Mouse (Mus musculus) kidney, adult 2 months (tissue): ENCODE data around the gene Aldh18a1. TPM values are rescaled to one million over a fixed set of nuclear protein-coding genes. Genes with fewer than 3 reads are reported as not detected.
A peak's percentile ranks its signal among the peaks of the same experiment; 100 is the strongest.
"Not testable (repeated sequence)": the region's sequence is repeated elsewhere in the genome, so short reads cannot be mapped to it uniquely, and the experiment has no call there.

Source experiments
- DNase-seq: peaks from one replicate; pipeline ENCODE4 v3.0.0; 2021
- H3K27ac ChIP-seq: fragments of 200-500 bp; 2 replicates; pipeline ENCODE4 v1.5.1; 2012; ENCODE audit warnings: low read depth, low read length, control low read depth, inconsistent platforms; ENCODE audit not compliant: insufficient read depth
- H3K27me3 ChIP-seq: fragments of 200-500 bp; replicated peaks from 2 replicates; pipeline ENCODE4 v1.6.1; 2012; ENCODE audit warnings: mild to moderate bottlenecking, moderate library complexity, low read length, inconsistent platforms; ENCODE audit not compliant: control insufficient read depth, insufficient read depth
- H3K36me3 ChIP-seq: fragments of 200-500 bp; 2 replicates; pipeline ENCODE4 v1.6.1; 2012; ENCODE audit warnings: mild to moderate bottlenecking, moderate library complexity, low read length, inconsistent platforms; ENCODE audit not compliant: control insufficient read depth, insufficient read depth
- H3K4me1 ChIP-seq: fragments of 200-500 bp; 2 replicates; pipeline ENCODE4 v1.6.1; 2011; ENCODE audit warnings: low read length; ENCODE audit not compliant: control insufficient read depth, insufficient read depth
- H3K4me3 ChIP-seq: fragments of 200-500 bp; 2 replicates; pipeline ENCODE4 v1.5.1; 2011; ENCODE audit warnings: mild to moderate bottlenecking, low read depth, low read length, control low read depth; ENCODE audit not compliant: insufficient read depth
- CTCF ChIP-seq: fragments of 200-500 bp; conservative IDR thresholded peaks from 2 replicates; pipeline ENCODE4 v1.5.1; 2011; ENCODE audit warnings: low read depth, mild to moderate bottlenecking, control low read depth, low read length, moderate library complexity, mixed read lengths; ENCODE audit not compliant: insufficient read depth, insufficient read length
- POLR2A ChIP-seq: fragments of 200-500 bp; IDR thresholded peaks from one replicate; pipeline ENCODE4 v1.6.1; 2011; ENCODE audit warnings: low read depth, low read length, control low read depth
- WGBS: fragments of 180-500 bp; shearing (Covaris S2); methylation state at CpG from one replicate; pipeline ENCODE4 v1.1.7; 2018; 5-methylcytosine and 5-hydroxymethylcytosine counted together
- polyA plus RNA-seq: library from polyadenylated mRNA; depleted of rRNA; stranded (reverse); fragments of >200 nt; gene quantifications from 2 replicates; pipeline ENCODE4 v1.2.3, GENCODE M21; 2012

The Aldh18a1 gene
- polyA plus RNA-seq, 1 experiment = 3.5 TPM

DNA sequence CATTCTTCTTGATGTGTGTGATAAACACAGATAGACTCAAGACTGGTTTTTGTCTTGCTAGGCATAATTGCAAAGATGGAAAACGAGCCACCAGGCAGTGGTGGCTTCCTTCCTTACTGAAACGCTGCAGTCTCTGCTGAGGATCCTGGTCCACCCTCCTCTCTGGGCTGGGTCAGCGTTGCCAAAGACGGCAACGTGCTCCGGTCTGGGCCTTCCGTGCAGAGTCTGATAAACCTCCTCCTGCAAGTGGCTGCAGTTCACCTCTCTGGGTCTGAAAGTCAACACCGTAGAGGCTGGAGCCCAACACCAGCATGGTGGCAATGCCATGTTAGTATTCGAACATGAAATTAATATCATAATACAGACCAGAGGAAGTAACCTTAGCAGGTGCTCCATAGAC, 16.9 kb upstream of the Aldh18a1 start:
- no peaks in the 10 kb centered on the region for H3K27me3 ChIP-seq
- WGBS = 93% methylated on average over 9 of the region's 9 CpGs
- no peak overlapping the region for H3K27ac ChIP-seq
- no peak overlapping the region for H3K4me3 ChIP-seq
- TF ChIP-seq CTCF (no peak), POLR2A (no peak)
- H3K4me1 ChIP-seq = no peaks in the 10 kb centered on the region
- DNase-seq = no peak
- peaks cover 3% of the 10 kb centered on the region; the same call in 1 of the 2 replicates for H3K36me3 ChIP-seq

DNA sequence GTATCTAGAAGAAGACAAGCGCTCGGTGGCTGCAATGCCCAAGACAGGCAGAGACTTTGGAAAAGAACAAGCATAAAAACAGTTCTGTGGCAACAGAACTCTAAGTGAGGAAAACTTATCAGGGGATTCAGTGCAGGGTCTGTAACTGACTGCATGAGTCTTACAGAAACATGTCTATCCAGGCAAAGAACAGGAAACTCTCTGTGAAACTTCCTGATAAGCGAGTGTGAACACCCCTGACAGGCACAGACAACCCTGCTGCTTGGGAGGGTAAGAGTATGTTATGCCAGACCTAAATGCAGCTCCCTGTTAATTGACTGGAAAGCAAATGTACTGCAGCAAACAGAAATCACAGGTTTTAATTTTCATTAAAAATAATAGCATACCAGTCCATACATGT, 13.6 kb upstream of the Aldh18a1 start:
- no peak overlapping the region for H3K4me3 ChIP-seq
- DNase-seq = no peak
- 91% methylated on average over 3 of the region's 3 CpGs for WGBS
- H3K4me1 ChIP-seq = no peaks in the 10 kb centered on the region
- no peak overlapping the region for H3K27ac ChIP-seq
- no peaks in the 10 kb centered on the region for H3K36me3 ChIP-seq
- no peak for TF ChIP-seq CTCF
- no peak for TF ChIP-seq POLR2A
- H3K27me3 ChIP-seq = no peaks in the 10 kb centered on the region

DNA sequence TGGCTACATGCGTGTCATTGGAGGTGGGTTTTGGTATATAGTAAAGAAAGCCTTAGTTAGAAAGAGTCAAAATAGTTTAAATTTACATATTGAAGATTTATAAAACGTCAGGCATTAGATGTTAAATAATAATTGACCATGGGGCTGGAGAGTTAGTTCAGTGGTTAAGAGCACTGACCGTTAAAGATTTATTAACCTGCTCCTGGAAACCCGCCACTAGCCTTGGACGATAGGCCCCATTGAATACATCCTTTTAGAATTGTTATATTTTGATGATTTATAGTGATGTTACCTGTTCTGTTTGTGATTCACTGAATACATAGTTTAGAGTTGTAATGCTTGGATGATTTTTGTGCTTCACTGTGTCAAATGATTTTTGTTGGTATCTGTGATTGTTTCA, 12.6 kb upstream of the Aldh18a1 start:
- not testable (repeated sequence) for H3K27ac ChIP-seq, H3K36me3 ChIP-seq, H3K27me3 ChIP-seq, H3K4me3 ChIP-seq, H3K4me1 ChIP-seq
- DNase-seq = peak; percentile 62
- 51% methylated on average over 5 of the region's 5 CpGs for WGBS

- no peaks in the 10 kb centered on the region for H3K4me1 ChIP-seq
- DNase-seq = peak; percentile 37
- H3K4me3 ChIP-seq = no peak overlapping the region
- H3K27me3 ChIP-seq = no peaks in the 10 kb centered on the region
- no peak for TF ChIP-seq CTCF
- no peaks in the 10 kb centered on the region for H3K36me3 ChIP-seq
- 54% methylated on average over 8 of the region's 8 CpGs for WGBS
- no peak overlapping the region for H3K27ac ChIP-seq
Measured at GRCm38 (mm10) chr19:40595831-40596230, 7.6 kb upstream of the Aldh18a1 start.

- DNase-seq = peak; percentile 26
- no peak overlapping the region for H3K27ac ChIP-seq
- no peaks in the 10 kb centered on the region for H3K27me3 ChIP-seq
- H3K4me3 ChIP-seq = no peak overlapping the region
- no peak for TF ChIP-seq CTCF
- TF ChIP-seq POLR2A = no peak
- no peaks in the 10 kb centered on the region for H3K36me3 ChIP-seq
- H3K4me1 ChIP-seq = no peaks in the 10 kb centered on the region
- 53% methylated on average over 3 of the region's 3 CpGs for WGBS
Measured at GRCm38 (mm10) chr19:40595231-40595630, 7.0 kb upstream of the Aldh18a1 start.

GRCm38 (mm10) chr19:40589530-40589880, 1.2 kb upstream of the Aldh18a1 start:
- under 1% methylated on average over 10 of the region's 10 CpGs for WGBS
- H3K27ac ChIP-seq = no peak overlapping the region
- no peaks in the 10 kb centered on the region for H3K27me3 ChIP-seq
- H3K4me1 ChIP-seq = no peaks in the 10 kb centered on the region
- no peak for DNase-seq
- H3K4me3 ChIP-seq = peak overlapping the region; percentile 38
- H3K36me3 ChIP-seq = no peaks in the 10 kb centered on the region
- TF ChIP-seq POLR2A = no peak
- TF ChIP-seq CTCF = no peak

DNA sequence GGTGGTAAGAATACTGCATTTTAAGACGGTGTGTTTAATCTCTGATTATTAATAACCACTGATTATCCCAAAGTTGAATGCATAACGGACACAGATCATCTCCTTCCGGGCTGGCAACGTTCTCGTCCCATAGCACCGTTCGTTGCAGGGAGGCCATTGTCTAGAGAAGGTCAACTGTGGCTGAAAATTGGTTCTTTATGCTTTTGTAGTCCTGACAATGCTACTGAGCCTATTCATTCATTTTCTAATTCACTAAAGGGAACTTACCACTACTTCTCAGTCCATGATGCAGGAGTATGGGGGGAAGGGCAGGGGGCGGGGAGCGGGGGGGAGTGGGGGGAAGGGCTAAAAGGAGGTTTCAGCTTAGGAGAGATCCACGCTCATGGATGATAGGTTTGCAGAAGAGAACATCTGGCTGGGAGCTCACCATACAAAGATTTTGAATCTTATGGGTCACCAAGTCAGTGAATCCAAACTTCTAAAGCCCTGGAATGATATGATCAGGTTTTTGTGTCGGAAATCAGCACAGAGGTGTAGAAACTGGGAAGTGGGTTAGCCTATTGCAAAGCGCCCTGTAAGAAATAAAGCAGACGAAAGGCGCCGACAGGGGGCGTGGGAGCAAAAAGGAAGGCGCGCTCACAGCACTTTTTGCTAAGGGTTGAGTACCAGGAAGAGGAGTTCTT, 725 bp upstream of the Aldh18a1 start:
- peak; percentile 89 for DNase-seq
- WGBS = under 1% methylated on average over 18 of the region's 18 CpGs
- no peak overlapping the region for H3K27ac ChIP-seq
- TF ChIP-seq POLR2A (no peak), CTCF (peak; percentile 68)
- no peaks in the 10 kb centered on the region for H3K27me3 ChIP-seq
- H3K4me3 ChIP-seq = peak overlapping the region; percentile 87
- H3K4me1 ChIP-seq = no peaks in the 10 kb centered on the region
- H3K36me3 ChIP-seq = no peaks in the 10 kb centered on the region

GRCm38 (mm10) chr19:40587491-40588292, 571 bp downstream of the Aldh18a1 start:
- H3K36me3 ChIP-seq = no peaks in the 10 kb centered on the region
- H3K27ac ChIP-seq = no peak overlapping the region
- no peaks in the 10 kb centered on the region for H3K27me3 ChIP-seq
- no peaks in the 10 kb centered on the region for H3K4me1 ChIP-seq
- TF ChIP-seq CTCF = no peak
- no peak for TF ChIP-seq POLR2A
- peak overlapping the region; percentile 87 for H3K4me3 ChIP-seq
- no peak for DNase-seq
- 7% methylated on average over 30 of the region's 30 CpGs for WGBS
